Mouse (Mus musculus): ENCODE measurements at regions not wholly inside any gene's neighbourhood (a gene's known extent, or its start where the extent isn't known, plus 50 kb on each side); places are given as distances from the start of the nearest gene placed in this dataset.

GRCm38 (mm10) chr4:124254446-124255182 lies 336.8 kb upstream of the 4930535I16Rik start:
- peak in 1 of 2 experiments; percentile 6 for DNase-seq (ENCODE audit: low spot score in 2 of 2)

GRCm38 (mm10) chr4:124241600-124241999 lies 323.8 kb upstream of the 4930535I16Rik start:
- no peak for DNase-seq (ENCODE audit: low spot score in 2 of 2)

GRCm38 (mm10) chr4:124236476-124236875 lies 318.7 kb upstream of the 4930535I16Rik start:
- DNase-seq (ENCODE audit: low spot score in 2 of 2), result no peak

GRCm38 (mm10) chr4:124228537-124228936 lies 310.7 kb upstream of the 4930535I16Rik start:
- DNase-seq (ENCODE audit: low spot score in 2 of 2), result peak; percentile 48 to 51

GRCm38 (mm10) chr4:124223646-124224500 lies 306.1 kb upstream of the 4930535I16Rik start:
- no peak for DNase-seq (ENCODE audit: low spot score in 2 of 2)

GRCm38 (mm10) chr4:124221736-124222135 lies 303.9 kb upstream of the 4930535I16Rik start:
- DNase-seq (ENCODE audit: low spot score in 2 of 2), result no peak

- DNase-seq (ENCODE audit: low spot score in 2 of 2), result no peak
These were observed 299.4 kb upstream of the 4930535I16Rik start for GRCm38 (mm10) chr4:124217206-124217605.

GRCm38 (mm10) chr4:124216351-124216750 lies 298.5 kb upstream of the 4930535I16Rik start:
- DNase-seq (ENCODE audit: low spot score in 2 of 2), result no peak

GRCm38 (mm10) chr4:124215077-124215476 lies 297.3 kb upstream of the 4930535I16Rik start:
- DNase-seq (ENCODE audit: low spot score in 2 of 2), result no peak

GRCm38 (mm10) chr4:124210103-124210502 lies 292.3 kb upstream of the 4930535I16Rik start:
- DNase-seq (ENCODE audit: low spot score in 2 of 2), result peak; percentile 43 to 60

GRCm38 (mm10) chr4:124206480-124206879 lies 288.7 kb upstream of the 4930535I16Rik start:
- DNase-seq (ENCODE audit: low spot score in 2 of 2), result peak; percentile 56 to 73

GRCm38 (mm10) chr4:124203736-124204135 lies 285.9 kb upstream of the 4930535I16Rik start:
- DNase-seq (ENCODE audit: low spot score in 2 of 2), result no peak

- DNase-seq (ENCODE audit: low spot score in 2 of 2), result no peak
These were observed 282.3 kb upstream of the 4930535I16Rik start for GRCm38 (mm10) chr4:124199884-124200844.

- peak in 1 of 2 experiments; percentile 41 for DNase-seq (ENCODE audit: low spot score in 2 of 2)
These were observed 281.0 kb upstream of the 4930535I16Rik start for GRCm38 (mm10) chr4:124198832-124199231.

GRCm38 (mm10) chr4:124196711-124197110 lies 278.9 kb upstream of the 4930535I16Rik start:
- DNase-seq (ENCODE audit: low spot score in 2 of 2), result no peak

GRCm38 (mm10) chr4:124193059-124193721 lies 275.4 kb upstream of the 4930535I16Rik start:
- no peak for DNase-seq (ENCODE audit: low spot score in 2 of 2)

- DNase-seq (ENCODE audit: low spot score in 2 of 2), result no peak
These were observed 273.0 kb upstream of the 4930535I16Rik start for GRCm38 (mm10) chr4:124190775-124191174.

- DNase-seq (ENCODE audit: low spot score in 2 of 2), result peak in 1 of 2 experiments; percentile 30
These were observed 272.2 kb upstream of the 4930535I16Rik start for GRCm38 (mm10) chr4:124189993-124190385.

GRCm38 (mm10) chr4:124189352-124189992 lies 271.6 kb upstream of the 4930535I16Rik start:
- DNase-seq (ENCODE audit: low spot score in 2 of 2), result peak; percentile 36 to 46

- DNase-seq (ENCODE audit: low spot score in 2 of 2), result no peak
These were observed 269.3 kb upstream of the 4930535I16Rik start for GRCm38 (mm10) chr4:124187108-124187507.

All from right cerebral cortex, postnatal 36 days (tissue).